Mouse (Mus musculus): ENCODE data around the gene Cnr2. TPM values are rescaled to one million over a fixed set of nuclear protein-coding genes. Genes with fewer than 3 reads are reported as not detected.

The Cnr2 gene
- polyA plus RNA-seq, 1 experiment from 2014 or later: 0.38 TPM

- no peaks in the 10 kb centered on the region for H3K27me3 ChIP-seq (ENCODE audit: control insufficient read depth, insufficient read depth, low read length)
- WGBS: 72% methylated on average over 3 of the region's 3 CpGs
Measured at GRCm38 (mm10) chr4:135906633-135907032, 11.4 kb downstream of the Cnr2 start.

GRCm38 (mm10) chr4:135909326-135910066, 14.3 kb downstream of the Cnr2 start:
- H3K4me1 ChIP-seq (ENCODE audit: control insufficient read depth, insufficient read depth, low read length): no peaks in the 10 kb centered on the region
- no peak for ATAC-seq (ENCODE audit: insufficient number of reproducible peaks, insufficient read depth, low FRiP score, low read depth)
- H3K27me3 ChIP-seq (ENCODE audit: control insufficient read depth, insufficient read depth, low read length): no peaks in the 10 kb centered on the region
- no peak overlapping the region for H3K27ac ChIP-seq (ENCODE audit: low read length)
- no peaks in the 10 kb centered on the region for H3K36me3 ChIP-seq (ENCODE audit: control insufficient read depth, insufficient read depth, low read length)
- H3K4me3 ChIP-seq (ENCODE audit: low read depth, low read length): no peak overlapping the region
- no peak overlapping the region for H3K4me2 ChIP-seq (replicated peaks; ENCODE audit: low read depth, low read length)
- H3K9me3 ChIP-seq (ENCODE audit: control insufficient read depth, low read depth, low read length): no peaks in the 10 kb centered on the region
- 36% methylated on average over 13 of the region's 13 CpGs for WGBS
- H3K9ac ChIP-seq (replicated peaks; ENCODE audit: low read depth, low read length): no peak overlapping the region

More at GRCm38 (mm10) chr4:135906633-135907032, 11.4 kb downstream of the Cnr2 start:
- H3K9me3 ChIP-seq (ENCODE audit: control insufficient read depth, low read depth, low read length): no peaks in the 10 kb centered on the region
- no peak overlapping the region for H3K4me2 ChIP-seq (replicated peaks; ENCODE audit: low read depth, low read length)
- H3K27ac ChIP-seq (ENCODE audit: low read length): no peak overlapping the region
- no peak overlapping the region for H3K4me3 ChIP-seq (ENCODE audit: low read depth, low read length)
- H3K9ac ChIP-seq (replicated peaks; ENCODE audit: low read depth, low read length): no peak overlapping the region
- no peaks in the 10 kb centered on the region for H3K4me1 ChIP-seq (ENCODE audit: control insufficient read depth, insufficient read depth, low read length)
- no peak for ATAC-seq (ENCODE audit: insufficient number of reproducible peaks, insufficient read depth, low FRiP score, low read depth)
- H3K36me3 ChIP-seq (ENCODE audit: control insufficient read depth, insufficient read depth, low read length): no peaks in the 10 kb centered on the region

GRCm38 (mm10) chr4:135911531-135911930, 16.3 kb downstream of the Cnr2 start:
- WGBS: 75% methylated on average over 7 of the region's 7 CpGs
- ATAC-seq (ENCODE audit: insufficient number of reproducible peaks, insufficient read depth, low FRiP score, low read depth): no peak

GRCm38 (mm10) chr4:135912164-135912563, 17.0 kb downstream of the Cnr2 start:
- Histone ChIP-seq H3K9ac (replicated peaks; ENCODE audit: low read depth, low read length) (no peak overlapping the region), H3K27ac (ENCODE audit: low read length) (no peak overlapping the region), H3K9me3 (ENCODE audit: control insufficient read depth, low read depth, low read length) (no peaks in the 10 kb centered on the region), H3K36me3 (ENCODE audit: control insufficient read depth, insufficient read depth, low read length) (no peaks in the 10 kb centered on the region), H3K27me3 (ENCODE audit: control insufficient read depth, insufficient read depth, low read length) (no peaks in the 10 kb centered on the region), H3K4me3 (ENCODE audit: low read depth, low read length) (no peak overlapping the region), H3K4me1 (ENCODE audit: control insufficient read depth, insufficient read depth, low read length) (no peaks in the 10 kb centered on the region), H3K4me2 (replicated peaks; ENCODE audit: low read depth, low read length) (no peak overlapping the region)
- WGBS: 63% methylated on average over 3 of the region's 3 CpGs
- ATAC-seq (ENCODE audit: insufficient number of reproducible peaks, insufficient read depth, low FRiP score, low read depth): no peak

More at GRCm38 (mm10) chr4:135911531-135911930, 16.3 kb downstream of the Cnr2 start:
- Histone ChIP-seq H3K4me2 (replicated peaks; ENCODE audit: low read depth, low read length) (no peak overlapping the region), H3K4me3 (ENCODE audit: low read depth, low read length) (no peak overlapping the region), H3K27me3 (ENCODE audit: control insufficient read depth, insufficient read depth, low read length) (no peaks in the 10 kb centered on the region), H3K9me3 (ENCODE audit: control insufficient read depth, low read depth, low read length) (no peaks in the 10 kb centered on the region), H3K36me3 (ENCODE audit: control insufficient read depth, insufficient read depth, low read length) (no peaks in the 10 kb centered on the region), H3K9ac (replicated peaks; ENCODE audit: low read depth, low read length) (no peak overlapping the region), H3K4me1 (ENCODE audit: control insufficient read depth, insufficient read depth, low read length) (no peaks in the 10 kb centered on the region), H3K27ac (ENCODE audit: low read length) (no peak overlapping the region)

- ATAC-seq (ENCODE audit: insufficient number of reproducible peaks, insufficient read depth, low FRiP score, low read depth): no peak
- Histone ChIP-seq H3K27ac (ENCODE audit: low read length) (no peak overlapping the region), H3K27me3 (ENCODE audit: control insufficient read depth, insufficient read depth, low read length) (no peaks in the 10 kb centered on the region), H3K4me1 (ENCODE audit: control insufficient read depth, insufficient read depth, low read length) (no peaks in the 10 kb centered on the region), H3K9ac (replicated peaks; ENCODE audit: low read depth, low read length) (no peak overlapping the region), H3K36me3 (ENCODE audit: control insufficient read depth, insufficient read depth, low read length) (no peaks in the 10 kb centered on the region), H3K4me2 (replicated peaks; ENCODE audit: low read depth, low read length) (no peak overlapping the region), H3K9me3 (ENCODE audit: control insufficient read depth, low read depth, low read length) (no peaks in the 10 kb centered on the region), H3K4me3 (ENCODE audit: low read depth, low read length) (no peak overlapping the region)
- 33% methylated on average over 3 of the region's 3 CpGs for WGBS
Measured at GRCm38 (mm10) chr4:135912835-135913234, 17.6 kb downstream of the Cnr2 start.

GRCm38 (mm10) chr4:135913433-135913832, 18.2 kb downstream of the Cnr2 start:
- Histone ChIP-seq H3K4me1 (ENCODE audit: control insufficient read depth, insufficient read depth, low read length) (no peaks in the 10 kb centered on the region), H3K27ac (ENCODE audit: low read length) (no peak overlapping the region), H3K27me3 (ENCODE audit: control insufficient read depth, insufficient read depth, low read length) (no peaks in the 10 kb centered on the region), H3K36me3 (ENCODE audit: control insufficient read depth, insufficient read depth, low read length) (no peaks in the 10 kb centered on the region), H3K4me3 (ENCODE audit: low read depth, low read length) (no peak overlapping the region), H3K9me3 (ENCODE audit: control insufficient read depth, low read depth, low read length) (no peaks in the 10 kb centered on the region), H3K4me2 (replicated peaks; ENCODE audit: low read depth, low read length) (no peak overlapping the region), H3K9ac (replicated peaks; ENCODE audit: low read depth, low read length) (no peak overlapping the region)
- no peak for ATAC-seq (ENCODE audit: insufficient number of reproducible peaks, insufficient read depth, low FRiP score, low read depth)
- 67% methylated on average over 4 of the region's 4 CpGs for WGBS

- Histone ChIP-seq H3K9ac (replicated peaks; ENCODE audit: low read depth, low read length) (no peak overlapping the region), H3K27me3 (ENCODE audit: control insufficient read depth, insufficient read depth, low read length) (no peaks in the 10 kb centered on the region), H3K4me1 (ENCODE audit: control insufficient read depth, insufficient read depth, low read length) (no peaks in the 10 kb centered on the region; the same call in 1 of the 2 replicates), H3K4me3 (ENCODE audit: low read depth, low read length) (no peak overlapping the region), H3K27ac (ENCODE audit: low read length) (no peak overlapping the region), H3K9me3 (ENCODE audit: control insufficient read depth, low read depth, low read length) (no peaks in the 10 kb centered on the region), H3K36me3 (ENCODE audit: control insufficient read depth, insufficient read depth, low read length) (peaks cover 2% of the 10 kb centered on the region), H3K4me2 (replicated peaks; ENCODE audit: low read depth, low read length) (no peak overlapping the region)
- WGBS: 74% methylated on average over 13 of the region's 13 CpGs
- no peak for ATAC-seq (ENCODE audit: insufficient number of reproducible peaks, insufficient read depth, low FRiP score, low read depth)
Measured at GRCm38 (mm10) chr4:135918635-135919279, 23.6 kb downstream of the Cnr2 start.

- Histone ChIP-seq H3K9ac (replicated peaks; ENCODE audit: low read depth, low read length) (no peak overlapping the region), H3K4me1 (ENCODE audit: control insufficient read depth, insufficient read depth, low read length) (no peaks in the 10 kb centered on the region; the same call in 1 of the 2 replicates), H3K27ac (ENCODE audit: low read length) (no peak overlapping the region), H3K27me3 (ENCODE audit: control insufficient read depth, insufficient read depth, low read length) (no peaks in the 10 kb centered on the region), H3K4me3 (ENCODE audit: low read depth, low read length) (no peak overlapping the region), H3K9me3 (ENCODE audit: control insufficient read depth, low read depth, low read length) (no peaks in the 10 kb centered on the region), H3K36me3 (ENCODE audit: control insufficient read depth, insufficient read depth, low read length) (peaks cover 6% of the 10 kb centered on the region), H3K4me2 (replicated peaks; ENCODE audit: low read depth, low read length) (no peak overlapping the region)
- 89% methylated on average over 3 of the region's 3 CpGs for WGBS
- no peak for ATAC-seq (ENCODE audit: insufficient number of reproducible peaks, insufficient read depth, low FRiP score, low read depth)
Measured at GRCm38 (mm10) chr4:135919280-135919639, 24.1 kb downstream of the Cnr2 start.
